Comparison of ENCODE assay signal across 22 mouse cellular contexts in genomic region chr3:101122479-101122878, GRCm38 (mm10). TPM values are rescaled to one million over a fixed set of nuclear protein-coding genes. Genes with fewer than 3 reads are reported as not detected.
A peak's percentile ranks its signal among the peaks of the same experiment; 100 is the strongest.
DNase-seq lines count a peak whose midpoint lies in the region.
"Had no signal": no experiment of that assay in that cellular context is flagged by ENCODE, and none has a peak within 500 bp of the region (broad histone marks: within the 10 kb centered on the region; RNA-seq: fewer than 3 reads in every experiment).

No protein-coding gene starts in this region.

- intact Hi-C loops in heart, postnatal 14 days (cut with DNase I): no loop called here

- DNase-seq in adrenal gland, postnatal 14 days: peak; percentile 27
- DNase-seq in adrenal gland, adult 18-20 months (ENCODE audit: low spot score in 2 of 2): no peak
- peak; percentile 73 for DNase-seq in heart, adult 8-10 months (ENCODE audit: low spot score)
- DNase-seq in heart, postnatal 4 days: no peak
- peak; percentile 33 to 43 for DNase-seq in gastrocnemius, adult 8-10 months (ENCODE audit: low spot score in 2 of 2)
- DNase-seq in heart, postnatal 14 days: peak; percentile 53 to 54
- DNase-seq in right cerebral cortex, postnatal 25 days: no peak
- no peak for DNase-seq in thymus, postnatal 0 days (ENCODE audit: low spot score)
- DNase-seq: adrenal gland, postnatal 36 days; cerebellum, adult 2 months; cerebellum, postnatal 14 days; forebrain, postnatal 0 days; kidney, adult 9 months; kidney, postnatal 10 days; layer of hippocampus, postnatal 36 days; left cerebral cortex, postnatal 4 days; liver, postnatal 0 days; lung, postnatal 36 days; thymus, postnatal 14 days had no signal

RNA-seq across cellular contexts. Expression of gene Ptgfrn, which starts 12.4 kb away (rescaled TPM):
- total RNA-seq in adrenal gland, postnatal 14 days (2021): 32.1 and 33.3 TPM in 2 replicates
- total RNA-seq in adrenal gland, adult 18-20 months (2021): 10 to 100 TPM; 24.3 to 28.0 TPM
- 10 to 100 TPM; 17.2 to 21.1 (median 19.8) TPM for total RNA-seq in heart, adult 8-10 months (2022)
- total RNA-seq in heart, postnatal 4 days (2021): 10 to 100 TPM; 87.6 to 89.2 TPM
- total RNA-seq in gastrocnemius, adult 8-10 months (2022): 1 to 10 TPM; 4.5 to 6.3 (median 5.4) TPM
- total RNA-seq in heart, postnatal 14 days (2021): 10 to 100 TPM; 48.9 to 49.4 TPM
- polyA plus RNA-seq in thymus, postnatal 0 days (2015; fragmentation: Nextera tagmentation; extraction: Ambion mirVana): 1.1 and 1.7 TPM in 2 replicates
- total RNA-seq: granulocyte monocyte progenitor cell, adult 5-6 weeks had no signal
- polyA plus RNA-seq: erythroblast, embryonic 14.5 days; G1E had no signal

Comparison
In these comparisons a context has a peak if more than half of its experiments do, and no peak if none do; other contexts are left out.
1. DNase-seq: peak in adrenal gland, postnatal 14 days (single experiment), heart, adult 8-10 months (single experiment), gastrocnemius, adult 8-10 months (2 of 2) and heart, postnatal 14 days (2 of 2); none in adrenal gland, adult 18-20 months (0 of 2), heart, postnatal 4 days (single experiment), right cerebral cortex, postnatal 25 days (single experiment) and thymus, postnatal 0 days (single experiment).